Mouse (Mus musculus): Measurements from ENCODE around the gene Cd4. TPM values are rescaled to one million over a fixed set of nuclear protein-coding genes. Genes with fewer than 3 reads are reported as not detected.

Gene Cd4
- polyA plus RNA-seq, 1 experiment from 2014 or later = 0.27 TPM

Other genes starting within 250 kb of the Cd4 start
- gene Lpcat3, start 225.2 kb downstream of the Cd4 start, polyA plus RNA-seq (2014; fragmentation: Nextera tagmentation; extraction: Ambion mirVana) = 42.4 and 42.9 TPM in 2 replicates
- 91.4 and 94.1 TPM in 2 replicates for gene Emg1, start 176.0 kb downstream of the Cd4 start, polyA plus RNA-seq (2014; fragmentation: Nextera tagmentation; extraction: Ambion mirVana)
- 241 and 242 TPM in 2 replicates for gene Phb2, start 175.9 kb downstream of the Cd4 start, polyA plus RNA-seq (2014; fragmentation: Nextera tagmentation; extraction: Ambion mirVana)
- 3.5 and 4.3 TPM in 2 replicates for gene Ptpn6, start 149.5 kb downstream of the Cd4 start, polyA plus RNA-seq (2014; fragmentation: Nextera tagmentation; extraction: Ambion mirVana)
- 616 and 701 TPM in 2 replicates for gene Grcc10, start 146.8 kb downstream of the Cd4 start, polyA plus RNA-seq (2014; fragmentation: Nextera tagmentation; extraction: Ambion mirVana)
- gene Gm45234, start 132.2 kb downstream of the Cd4 start, polyA plus RNA-seq (2014; fragmentation: Nextera tagmentation; extraction: Ambion mirVana) = not detected in 2 replicates
- 25.9 and 26.0 TPM in 2 replicates for gene Atn1, start 131.7 kb downstream of the Cd4 start, polyA plus RNA-seq (2014; fragmentation: Nextera tagmentation; extraction: Ambion mirVana)
- gene Eno2, start 118.5 kb downstream of the Cd4 start, polyA plus RNA-seq (2014; fragmentation: Nextera tagmentation; extraction: Ambion mirVana) = 142 and 174 TPM in 2 replicates
- 3.7 and 6.4 TPM in 2 replicates for gene Lrrc23, start 108.5 kb downstream of the Cd4 start, polyA plus RNA-seq (2014; fragmentation: Nextera tagmentation; extraction: Ambion mirVana)
- gene Spsb2, start 79.6 kb downstream of the Cd4 start, polyA plus RNA-seq (2014; fragmentation: Nextera tagmentation; extraction: Ambion mirVana) = 5.2 and 6.6 TPM in 2 replicates
- gene Tpi1, start 73.9 kb downstream of the Cd4 start, polyA plus RNA-seq (2014; fragmentation: Nextera tagmentation; extraction: Ambion mirVana) = 413 and 474 TPM in 2 replicates
- 180 and 182 TPM in 2 replicates for gene Usp5, start 58.7 kb downstream of the Cd4 start, polyA plus RNA-seq (2014; fragmentation: Nextera tagmentation; extraction: Ambion mirVana)
- 29.3 and 36.2 TPM in 2 replicates for gene Cdca3, start 58.7 kb downstream of the Cd4 start, polyA plus RNA-seq (2014; fragmentation: Nextera tagmentation; extraction: Ambion mirVana)
- gene Gnb3, start 47.9 kb downstream of the Cd4 start, polyA plus RNA-seq (2014; fragmentation: Nextera tagmentation; extraction: Ambion mirVana) = 0.21 and 1.2 TPM in 2 replicates
- gene P3h3, start 30.5 kb downstream of the Cd4 start, polyA plus RNA-seq (2014; fragmentation: Nextera tagmentation; extraction: Ambion mirVana) = 13.3 and 17.6 TPM in 2 replicates
- gene Gpr162, start 24.2 kb downstream of the Cd4 start, polyA plus RNA-seq (2014; fragmentation: Nextera tagmentation; extraction: Ambion mirVana) = 16.6 and 17.6 TPM in 2 replicates
- 2.1 and 2.8 TPM in 2 replicates for gene Lag3, start 23.5 kb upstream of the Cd4 start, polyA plus RNA-seq (2014; fragmentation: Nextera tagmentation; extraction: Ambion mirVana)
- gene Ptms, start 31.9 kb upstream of the Cd4 start, polyA plus RNA-seq (2014; fragmentation: Nextera tagmentation; extraction: Ambion mirVana) = 674 and 707 TPM in 2 replicates
- gene Mlf2, start 43.2 kb upstream of the Cd4 start, polyA plus RNA-seq (2014; fragmentation: Nextera tagmentation; extraction: Ambion mirVana) = 577 and 614 TPM in 2 replicates
- 92.4 and 93.1 TPM in 2 replicates for gene Cops7a, start 77.3 kb upstream of the Cd4 start, polyA plus RNA-seq (2014; fragmentation: Nextera tagmentation; extraction: Ambion mirVana)
- gene Pianp, start 108.5 kb upstream of the Cd4 start, polyA plus RNA-seq (2014; fragmentation: Nextera tagmentation; extraction: Ambion mirVana) = 47.8 and 53.8 TPM in 2 replicates
- 12.0 and 14.6 TPM in 2 replicates for gene Zfp384, start 120.9 kb upstream of the Cd4 start, polyA plus RNA-seq (2014; fragmentation: Nextera tagmentation; extraction: Ambion mirVana)
- 112 and 113 TPM in 2 replicates for gene Ing4, start 151.5 kb upstream of the Cd4 start, polyA plus RNA-seq (2014; fragmentation: Nextera tagmentation; extraction: Ambion mirVana)
- 17.1 and 18.7 TPM in 2 replicates for gene Acrbp, start 161.5 kb upstream of the Cd4 start, polyA plus RNA-seq (2014; fragmentation: Nextera tagmentation; extraction: Ambion mirVana)
- gene Lpar5, start 179.7 kb upstream of the Cd4 start, polyA plus RNA-seq (2014; fragmentation: Nextera tagmentation; extraction: Ambion mirVana) = 0.50 and 0.51 TPM in 2 replicates
- 68.5 and 78.0 TPM in 2 replicates for gene Chd4, start 207.8 kb upstream of the Cd4 start, polyA plus RNA-seq (2014; fragmentation: Nextera tagmentation; extraction: Ambion mirVana)
- 40.3 and 48.4 TPM in 2 replicates for gene Nop2, start 243.7 kb upstream of the Cd4 start, polyA plus RNA-seq (2014; fragmentation: Nextera tagmentation; extraction: Ambion mirVana)

All from hindbrain, embryonic 14.5 days (tissue).